Mouse (Mus musculus): ENCODE measurements at regions not wholly inside any gene's neighbourhood (a gene's known extent, or its start where the extent isn't known, plus 50 kb on each side); places are given as distances from the start of the nearest gene placed in this dataset.

GRCm38 (mm10) chr2:83224018-83224417 lies 280.6 kb downstream of the Fsip2 start:
- DNase-seq (ENCODE audit: low read depth, low spot score): no peak

GRCm38 (mm10) chr2:83226198-83226597 lies 282.8 kb downstream of the Fsip2 start:
- DNase-seq (ENCODE audit: low read depth, low spot score): no peak

GRCm38 (mm10) chr2:83251173-83252101 lies 308.0 kb downstream of the Fsip2 start:
- peak; percentile 27 for DNase-seq (ENCODE audit: low read depth, low spot score)

- DNase-seq (ENCODE audit: low read depth, low spot score): peak; percentile 18
Observed at GRCm38 (mm10) chr2:83256811-83257321, 313.4 kb downstream of the Fsip2 start.

- DNase-seq (ENCODE audit: low read depth, low spot score): peak; percentile 39
Observed at GRCm38 (mm10) chr2:83258613-83259012, 315.2 kb downstream of the Fsip2 start.

- no peak for DNase-seq (ENCODE audit: low read depth, low spot score)
Observed at GRCm38 (mm10) chr2:83303515-83303914, 340.7 kb upstream of the Zc3h15 start.

- no peak for DNase-seq (ENCODE audit: low read depth, low spot score)
Observed at GRCm38 (mm10) chr2:83332056-83332769, 312.0 kb upstream of the Zc3h15 start.

- peak; percentile 28 for DNase-seq (ENCODE audit: low read depth, low spot score)
Observed at GRCm38 (mm10) chr2:83332770-83333157, 311.5 kb upstream of the Zc3h15 start.

- DNase-seq (ENCODE audit: low read depth, low spot score): peak; percentile 34
Observed at GRCm38 (mm10) chr2:83337364-83337763, 306.9 kb upstream of the Zc3h15 start.

- DNase-seq (ENCODE audit: low read depth, low spot score): no peak
Observed at GRCm38 (mm10) chr2:83340168-83340567, 304.1 kb upstream of the Zc3h15 start.

Data from forelimb bud, embryonic 11.5 days (tissue).